Mouse (Mus musculus) limb, embryonic 14.5 days (tissue): ENCODE results near the gene Rpl35. TPM values are rescaled to one million over a fixed set of nuclear protein-coding genes. Genes with fewer than 3 reads are reported as not detected.

Experiments used
- ATAC-seq: fragments of 200-750 bp; cut with Nextera tagmentation; 2 replicates; pipeline ENCODE4 v1.8.0; 2017; ENCODE audit warnings: low read depth, moderate number of reproducible peaks, moderate TSS enrichment; ENCODE audit not compliant: low FRiP score
- DNase-seq: peaks from one replicate; pipeline ENCODE4 v3.0.0-alpha.2; 2015; ENCODE audit warnings: low spot score
- H3K27ac ChIP-seq: fragments of 300-500 bp; sonication (generic); replicated peaks from 2 replicates; pipeline ENCODE4 v1.5.1; 2014; ENCODE audit warnings: low read depth, mild to moderate bottlenecking, low read length, moderate library complexity, mixed read lengths
- H3K27me3 ChIP-seq: fragments of 300-500 bp; sonication (generic); 2 replicates; pipeline ENCODE4 v1.6.1; 2014; ENCODE audit warnings: low read length, mixed read lengths; ENCODE audit not compliant: control insufficient read depth, insufficient read depth
- H3K36me3 ChIP-seq: fragments of 300-500 bp; sonication (generic); 2 replicates; pipeline ENCODE4 v1.6.1; 2014; ENCODE audit warnings: mild to moderate bottlenecking, low read length, moderate library complexity, mixed read lengths; ENCODE audit not compliant: control insufficient read depth, insufficient read depth
- H3K4me1 ChIP-seq: fragments of 300-500 bp; sonication (generic); 2 replicates; pipeline ENCODE4 v1.6.1; 2014; ENCODE audit warnings: antibody characterized with exemption, low read length, mixed read lengths; ENCODE audit not compliant: control insufficient read depth, insufficient read depth
- H3K4me2 ChIP-seq: fragments of 300-500 bp; sonication (generic); replicated peaks from 2 replicates; pipeline ENCODE4 v1.6.1; 2014; ENCODE audit warnings: low read depth, mild to moderate bottlenecking, low read length, moderate library complexity; ENCODE audit not compliant: severe bottlenecking
- H3K4me3 ChIP-seq: fragments of 300-500 bp; sonication (generic); replicated peaks from 2 replicates; pipeline ENCODE4 v1.5.1; 2014; ENCODE audit warnings: low read length
- H3K9ac ChIP-seq: fragments of 300-500 bp; sonication (generic); 2 replicates; pipeline ENCODE4 v1.6.1; 2014; ENCODE audit warnings: mild to moderate bottlenecking, low read depth, low read length, moderate library complexity; ENCODE audit not compliant: severe bottlenecking
- H3K9me3 ChIP-seq: fragments of 300-500 bp; sonication (generic); 2 replicates; pipeline ENCODE4 v1.6.1; 2016; ENCODE audit warnings: low read length; ENCODE audit not compliant: control insufficient read depth
- POLR2A ChIP-seq: fragments of 200-500 bp; IDR thresholded peaks from 2 replicates; pipeline ENCODE4 v1.8.0; 2012; ENCODE audit warnings: inconsistent platforms, mild to moderate bottlenecking, moderate library complexity, borderline replicate concordance; ENCODE audit not compliant: insufficient read depth, insufficient read length; ENCODE audit errors: extremely low read depth
- WGBS: fragments of 180-500 bp; shearing (Covaris S2); extraction: QIAGEN DNeasy Blood & Tissue Kit; methylation state at CpG from one replicate; pipeline ENCODE4 v1.1.7; 2014; 5-methylcytosine and 5-hydroxymethylcytosine counted together
- polyA plus RNA-seq, 2 experiments: library from polyadenylated mRNA; depleted of rRNA in 1 of 2; stranded (reverse) in 1 of 2; unstranded in 1 of 2; fragments of >200 nt; fragmentation: Nextera tagmentation in 1 of 2; extraction: Ambion mirVana in 1 of 2; gene quantifications; 2 replicates each; pipeline versions ENCODE4 v1.2.1 to v1.2.3; 2012 to 2014

Rpl35 gene
- polyA plus RNA-seq, 2 experiments, result 806 to 1,116 TPM

DNA sequence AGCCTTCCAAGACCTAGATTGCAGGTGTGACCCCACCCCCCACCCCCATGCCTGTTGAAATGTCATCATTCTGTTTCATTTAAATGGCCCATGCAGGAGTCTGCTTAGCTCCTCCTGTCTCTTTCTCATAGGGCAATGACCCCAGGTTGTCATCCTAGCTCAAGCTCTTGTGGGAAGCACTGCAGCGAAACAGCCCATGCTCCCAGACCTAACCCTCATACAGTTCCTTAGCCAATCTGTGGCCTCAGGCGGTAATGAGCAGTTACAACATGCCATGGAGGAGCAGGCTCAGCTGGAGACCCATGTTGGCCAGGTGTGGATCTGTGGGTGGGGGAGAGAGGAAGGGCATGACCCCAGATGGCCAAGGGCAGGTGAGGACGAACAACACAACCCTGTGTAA lies 30.2 kb downstream of the Rpl35 start:
- ATAC-seq (no peak), DNase-seq (no peak)
- no peak overlapping the region for H3K27ac ChIP-seq
- no peak for TF ChIP-seq POLR2A
- H3K4me3 ChIP-seq, result no peak overlapping the region
- no peaks in the 10 kb centered on the region for H3K9me3 ChIP-seq
- WGBS, result 56% methylated on average over 3 of the region's 3 CpGs
- no peaks in the 10 kb centered on the region for H3K27me3 ChIP-seq
- H3K9ac ChIP-seq, result no peak overlapping the region
- no peaks in the 10 kb centered on the region for H3K4me1 ChIP-seq
- H3K36me3 ChIP-seq, result no peaks in the 10 kb centered on the region
- no peak overlapping the region for H3K4me2 ChIP-seq

DNA sequence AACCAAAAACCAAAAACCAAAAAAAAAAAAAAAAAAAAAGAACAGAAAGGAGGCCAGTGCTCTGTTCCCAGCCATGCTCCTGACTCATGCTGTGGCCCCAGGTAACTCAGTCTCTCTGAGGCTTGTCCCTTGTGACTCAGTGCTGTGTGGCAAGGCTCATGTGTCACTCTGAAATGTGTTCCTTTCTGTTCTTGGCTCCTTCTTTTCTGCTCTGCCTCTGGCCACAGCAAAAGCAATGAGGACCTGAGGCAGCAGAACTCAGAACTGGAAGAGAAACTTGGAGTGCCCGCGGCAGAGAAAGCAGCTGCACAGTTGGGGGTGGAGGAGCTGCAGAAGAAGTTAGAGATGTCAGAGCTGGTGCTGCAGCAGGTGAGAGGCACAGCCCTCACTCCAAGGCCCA lies 31.3 kb downstream of the Rpl35 start:
- WGBS, result 32% methylated on average over 2 of the region's 2 CpGs
- Histone ChIP-seq H3K9me3 (no peaks in the 10 kb centered on the region), H3K27me3 (no peaks in the 10 kb centered on the region), H3K4me2 (no peak overlapping the region), H3K27ac (no peak overlapping the region), H3K4me3 (no peak overlapping the region), H3K9ac (no peak overlapping the region), H3K4me1 (no peaks in the 10 kb centered on the region), H3K36me3 (no peaks in the 10 kb centered on the region)
- ATAC-seq (no peak), DNase-seq (no peak)
- no peak for TF ChIP-seq POLR2A

DNA sequence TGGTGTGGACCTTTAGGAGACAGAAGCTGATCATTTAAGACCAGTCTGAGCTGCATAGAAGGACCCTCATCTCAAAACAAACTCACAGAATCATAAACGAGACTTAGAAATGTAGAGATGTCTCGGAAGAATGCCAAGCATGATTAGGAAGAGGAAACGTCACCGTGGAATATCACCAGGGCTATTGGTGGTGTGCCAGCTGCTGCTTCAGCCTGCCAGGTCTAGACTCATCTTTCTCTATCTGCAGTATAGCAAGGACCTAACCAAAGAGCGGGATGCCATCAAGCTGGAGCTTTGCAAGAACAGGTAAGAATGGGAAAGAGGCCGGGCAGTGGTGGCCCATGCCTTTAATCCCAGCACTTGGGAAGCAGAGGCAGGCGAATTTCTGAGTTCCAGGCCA lies 31.7 kb downstream of the Rpl35 start:
- H3K9ac ChIP-seq, result no peak overlapping the region
- TF ChIP-seq POLR2A, result no peak
- no peaks in the 10 kb centered on the region for H3K4me1 ChIP-seq
- H3K4me2 ChIP-seq, result no peak overlapping the region
- ATAC-seq (no peak), DNase-seq (no peak)
- no peak overlapping the region for H3K27ac ChIP-seq
- H3K9me3 ChIP-seq, result no peaks in the 10 kb centered on the region
- H3K4me3 ChIP-seq, result no peak overlapping the region
- WGBS, result 74% methylated on average over 7 of the region's 7 CpGs
- H3K36me3 ChIP-seq, result no peaks in the 10 kb centered on the region
- no peaks in the 10 kb centered on the region for H3K27me3 ChIP-seq

DNA sequence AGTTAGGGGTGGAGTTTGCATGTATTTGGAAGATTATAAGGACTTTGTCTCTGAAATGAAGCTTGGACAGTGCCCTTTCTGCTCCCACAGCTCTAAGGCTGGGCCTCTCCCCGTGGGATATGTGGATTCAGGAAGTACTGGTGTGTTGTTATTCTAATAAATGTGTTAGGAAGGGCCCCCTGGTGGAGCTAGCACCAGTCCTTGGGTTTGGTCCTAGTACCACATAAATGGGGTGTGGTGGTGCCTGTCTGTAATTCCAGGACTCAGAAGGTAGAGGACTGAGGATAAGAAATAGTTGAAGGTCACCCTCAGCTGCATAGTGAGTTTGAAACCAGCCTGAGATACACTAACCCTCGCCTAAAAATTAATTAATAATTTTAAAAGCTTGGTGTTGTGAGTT lies 32.2 kb downstream of the Rpl35 start:
- H3K27me3 ChIP-seq, result no peaks in the 10 kb centered on the region
- WGBS, result 37% methylated on average over 2 of the region's 2 CpGs
- H3K9ac ChIP-seq, result no peak overlapping the region

DNA sequence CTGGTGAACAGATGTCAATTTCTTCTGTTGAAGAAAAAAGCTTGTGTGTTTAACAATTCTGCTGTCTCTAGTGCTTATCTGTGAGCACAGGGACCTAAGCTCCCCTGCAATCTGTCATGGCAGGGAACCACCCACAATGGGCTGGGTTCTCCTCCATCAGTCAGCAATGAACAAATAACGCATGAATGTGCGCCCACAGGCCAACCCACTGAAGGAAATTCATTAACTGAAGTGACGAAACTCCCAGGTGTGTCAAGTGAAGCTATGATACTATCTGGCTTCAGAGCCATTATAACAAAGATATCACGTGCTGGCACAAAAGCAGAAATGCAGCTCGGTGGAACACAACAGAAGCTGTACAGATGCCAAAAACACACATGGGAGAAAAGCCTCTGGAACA lies 35.4 kb downstream of the Rpl35 start:
- H3K27me3 ChIP-seq, result no peaks in the 10 kb centered on the region
- no peak for TF ChIP-seq POLR2A
- no peak overlapping the region for H3K27ac ChIP-seq
- no peak overlapping the region for H3K4me2 ChIP-seq
- H3K4me3 ChIP-seq, result no peak overlapping the region
- no peak overlapping the region for H3K9ac ChIP-seq
- no peaks in the 10 kb centered on the region for H3K9me3 ChIP-seq
- ATAC-seq (no peak), DNase-seq (no peak)
- no peaks in the 10 kb centered on the region for H3K36me3 ChIP-seq
- 78% methylated on average over 5 of the region's 5 CpGs for WGBS
- H3K4me1 ChIP-seq, result no peaks in the 10 kb centered on the region

More for the DNA sequence above, 32.2 kb downstream of the Rpl35 start:
- H3K4me3 ChIP-seq, result no peak overlapping the region
- no peaks in the 10 kb centered on the region for H3K4me1 ChIP-seq
- ATAC-seq, result no peak
- no peaks in the 10 kb centered on the region for H3K9me3 ChIP-seq
- no peaks in the 10 kb centered on the region for H3K36me3 ChIP-seq
- DNase-seq, result no peak
- H3K4me2 ChIP-seq, result no peak overlapping the region
- H3K27ac ChIP-seq, result no peak overlapping the region
- TF ChIP-seq POLR2A, result no peak

DNA sequence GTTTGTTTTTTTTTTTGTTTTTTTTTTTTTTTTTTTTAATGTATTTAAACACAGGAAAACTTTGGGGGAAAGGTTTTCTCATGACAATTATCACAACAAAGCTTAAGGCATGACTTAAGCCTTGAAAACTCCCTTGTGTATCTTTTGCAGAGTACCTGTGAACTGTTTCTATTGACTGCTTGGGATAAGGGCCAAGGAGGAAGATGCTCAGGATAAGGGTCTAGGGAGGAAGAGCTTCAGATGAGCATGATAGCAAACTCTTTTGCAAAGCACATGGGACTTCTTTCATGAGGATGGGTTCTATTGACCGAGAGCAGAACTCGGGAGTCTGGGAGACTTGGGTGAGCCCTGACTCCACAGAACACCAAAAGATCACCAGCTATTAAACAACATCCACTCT lies 35.8 kb downstream of the Rpl35 start:
- no peak for DNase-seq
- Histone ChIP-seq H3K27ac (no peak overlapping the region), H3K27me3 (no peaks in the 10 kb centered on the region), H3K36me3 (no peaks in the 10 kb centered on the region), H3K4me2 (no peak overlapping the region), H3K4me3 (no peak overlapping the region), H3K4me1 (no peaks in the 10 kb centered on the region), H3K9ac (no peak overlapping the region), H3K9me3 (no peaks in the 10 kb centered on the region)
- ATAC-seq, result no peak
- no peak for TF ChIP-seq POLR2A
- 83% methylated on average over 2 of the region's 2 CpGs for WGBS
